Mouse (Mus musculus) embryonic facial prominence, embryonic 10.5 days (tissue): ENCODE measurements at regions not wholly inside any gene's neighbourhood (a gene's known extent, or its start where the extent isn't known, plus 50 kb on each side); places are given as distances from the start of the nearest gene placed in this dataset.
"Not testable (repeated sequence)": the region's sequence is repeated elsewhere in the genome, so short reads cannot be mapped to it uniquely, and the experiment has no call there.

ENCODE experiments used
- DNase-seq: peaks from one replicate; pipeline ENCODE4 v3.0.0-alpha.2; 2017; ENCODE audit warnings: low spot score
- H3K27ac ChIP-seq: fragments of 300-500 bp; sonication (generic); replicated peaks from 2 replicates; pipeline ENCODE4 v1.5.1; 2016; ENCODE audit warnings: mild to moderate bottlenecking
- H3K27me3 ChIP-seq: fragments of 300-500 bp; sonication (generic); replicated peaks from 2 replicates; pipeline ENCODE4 v1.6.1; 2016; ENCODE audit warnings: low read depth, mild to moderate bottlenecking; ENCODE audit not compliant: poor library complexity, severe bottlenecking
- H3K36me3 ChIP-seq: fragments of 300-500 bp; sonication (generic); replicated peaks from 2 replicates; pipeline ENCODE4 v1.6.1; 2016; ENCODE audit warnings: mild to moderate bottlenecking, moderate library complexity
- H3K4me1 ChIP-seq: fragments of 300-500 bp; sonication (generic); 2 replicates; pipeline ENCODE4 v1.6.1; 2016
- H3K4me3 ChIP-seq: fragments of 300-500 bp; sonication (generic); 2 replicates; pipeline ENCODE4 v1.5.1; 2016; ENCODE audit warnings: mild to moderate bottlenecking, moderate library complexity
- H3K9me3 ChIP-seq: fragments of 300-500 bp; sonication (generic); 2 replicates; pipeline ENCODE4 v1.6.1; 2016; ENCODE audit warnings: mild to moderate bottlenecking
- WGBS: fragments of 180-500 bp; shearing (Covaris S2); methylation state at CpG from one replicate; pipeline ENCODE4 v1.1.7; 2016; 5-methylcytosine and 5-hydroxymethylcytosine counted together

DNA sequence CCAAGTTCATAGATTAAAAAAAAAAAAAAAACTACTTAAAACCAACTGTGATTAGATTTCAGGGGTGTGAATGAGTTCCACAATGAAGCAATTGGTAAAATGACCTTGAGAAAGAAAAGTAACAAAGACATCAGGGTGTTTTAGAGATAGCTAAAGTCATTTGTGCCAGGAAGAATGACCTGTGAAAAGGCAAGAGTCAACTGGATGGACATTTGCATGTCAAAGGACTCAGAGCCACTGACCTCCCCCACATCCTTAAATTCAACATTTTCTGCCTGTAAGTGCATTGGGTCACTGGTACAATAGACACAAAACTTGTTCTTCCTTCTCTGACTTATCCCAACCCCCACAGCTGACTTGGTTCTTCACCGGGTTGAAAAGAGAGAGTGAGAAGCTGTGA lies 474.6 kb upstream of the 2610301B20Rik start:
- no peak for DNase-seq
- Histone ChIP-seq H3K4me3 (no peak overlapping the region), H3K27ac (no peak overlapping the region), H3K36me3 (no peaks in the 10 kb centered on the region), H3K4me1 (0 out of 2 replicates have a peak, but pooled peaks cover 3% of the 10 kb centered on the region), H3K9me3 (no peaks in the 10 kb centered on the region), H3K27me3 (no peaks in the 10 kb centered on the region)
- WGBS, result 47% methylated on average over 1 of the region's 1 CpGs

DNA sequence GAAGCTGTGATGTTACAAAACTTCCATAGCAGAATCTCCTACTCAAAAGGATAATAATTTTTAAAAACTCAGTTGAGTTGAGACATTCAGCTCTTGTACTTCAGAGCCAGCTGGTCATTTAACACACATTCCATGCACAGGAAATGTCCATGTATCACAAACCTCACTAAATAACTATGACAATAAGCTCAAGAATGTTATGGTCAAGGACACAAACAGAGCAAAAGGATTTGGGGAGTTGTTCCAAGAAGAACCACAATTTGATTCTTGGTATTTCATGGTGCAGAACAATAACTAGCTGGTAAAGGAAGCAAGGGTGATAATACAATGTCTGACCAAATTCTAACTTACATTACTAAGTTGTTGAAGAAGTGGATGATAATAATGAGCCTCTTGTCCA lies 471.4 kb upstream of the 2610301B20Rik start:
- no peak for DNase-seq
- no peaks in the 10 kb centered on the region for H3K9me3 ChIP-seq
- H3K27me3 ChIP-seq, result no peaks in the 10 kb centered on the region
- H3K36me3 ChIP-seq, result no peaks in the 10 kb centered on the region
- H3K4me1 ChIP-seq, result 0 out of 2 replicates have a peak, but pooled peaks cover 3% of the 10 kb centered on the region
- H3K27ac ChIP-seq, result no peak overlapping the region
- no peak overlapping the region for H3K4me3 ChIP-seq

DNA sequence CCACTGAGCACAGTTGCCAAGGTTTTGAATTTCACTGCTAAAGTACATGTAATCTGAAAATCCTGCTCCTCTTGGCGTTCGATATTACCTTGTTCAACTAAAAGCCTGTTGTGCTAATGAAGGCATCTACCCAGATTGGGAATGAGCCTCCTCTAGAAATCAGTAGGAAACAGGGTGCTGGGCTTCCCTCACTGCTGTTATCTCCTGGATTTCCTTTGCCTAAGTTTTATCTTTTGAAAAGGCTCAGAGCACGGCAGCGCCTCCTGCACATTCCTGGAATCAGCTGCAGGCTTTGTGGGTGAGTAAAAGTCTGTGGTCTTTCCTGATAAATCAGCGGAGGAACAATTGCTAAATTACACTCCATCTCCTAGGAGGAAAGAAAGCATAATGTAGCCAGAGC lies 469.9 kb upstream of the 2610301B20Rik start:
- 56% methylated on average over 5 of the region's 5 CpGs for WGBS

DNA sequence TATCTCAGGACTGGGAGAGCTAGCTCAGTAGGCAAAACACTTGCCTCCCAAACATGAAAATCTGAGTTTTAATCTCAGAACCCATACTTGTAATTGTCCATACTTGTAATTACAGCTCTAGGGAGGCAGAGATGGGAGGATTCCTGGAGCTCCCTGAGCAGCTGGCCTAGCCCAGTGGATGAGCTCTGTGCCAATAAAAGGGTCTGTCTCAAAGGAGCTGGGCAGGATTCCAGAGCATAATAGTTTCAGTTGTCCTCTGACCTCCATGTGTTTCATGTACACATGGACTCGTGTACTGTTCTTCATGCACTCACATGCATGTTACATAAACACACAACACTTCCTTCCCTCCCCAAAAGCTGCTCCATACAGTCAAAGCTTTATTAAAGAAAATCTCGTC lies 469.2 kb upstream of the 2610301B20Rik start:
- H3K27ac ChIP-seq, result no peak overlapping the region
- WGBS, result 66% methylated on average over 2 of the region's 2 CpGs
- no peak for DNase-seq
- no peak overlapping the region for H3K4me3 ChIP-seq
- no peaks in the 10 kb centered on the region for H3K9me3 ChIP-seq
- no peaks in the 10 kb centered on the region for H3K36me3 ChIP-seq
- H3K4me1 ChIP-seq, result 0 out of 2 replicates have a peak, but pooled peaks cover 3% of the 10 kb centered on the region
- no peaks in the 10 kb centered on the region for H3K27me3 ChIP-seq

More for the DNA sequence above, 469.9 kb upstream of the 2610301B20Rik start:
- no peak overlapping the region for H3K27ac ChIP-seq
- H3K36me3 ChIP-seq, result no peaks in the 10 kb centered on the region
- H3K4me3 ChIP-seq, result no peak overlapping the region
- no peaks in the 10 kb centered on the region for H3K27me3 ChIP-seq
- H3K9me3 ChIP-seq, result no peaks in the 10 kb centered on the region
- 0 out of 2 replicates have a peak, but pooled peaks cover 3% of the 10 kb centered on the region for H3K4me1 ChIP-seq
- no peak for DNase-seq

DNA sequence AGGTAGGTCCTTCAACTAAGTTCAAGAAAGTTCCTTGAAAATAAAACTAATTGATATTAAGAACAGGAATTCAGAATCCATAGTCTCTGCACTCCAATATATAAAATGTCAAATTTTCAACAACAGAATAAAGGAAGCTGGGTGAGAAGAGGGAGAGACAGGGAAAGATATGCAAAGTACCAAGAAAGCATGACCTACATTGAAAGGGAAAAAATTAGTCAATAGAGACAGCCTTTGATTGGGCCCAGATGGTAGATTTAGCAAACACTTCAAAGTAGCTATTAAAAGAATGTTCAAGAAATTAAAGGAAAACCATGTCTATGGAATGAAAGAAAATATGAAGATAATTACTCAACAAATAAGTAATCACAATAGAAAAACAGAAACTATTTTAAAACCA lies 460.0 kb upstream of the 2610301B20Rik start:
- no peak overlapping the region for H3K27ac ChIP-seq
- no peak for DNase-seq
- no peaks in the 10 kb centered on the region for H3K4me1 ChIP-seq
- H3K9me3 ChIP-seq, result no peaks in the 10 kb centered on the region
- H3K4me3 ChIP-seq, result no peak overlapping the region
- H3K36me3 ChIP-seq, result no peaks in the 10 kb centered on the region
- H3K27me3 ChIP-seq, result no peaks in the 10 kb centered on the region

DNA sequence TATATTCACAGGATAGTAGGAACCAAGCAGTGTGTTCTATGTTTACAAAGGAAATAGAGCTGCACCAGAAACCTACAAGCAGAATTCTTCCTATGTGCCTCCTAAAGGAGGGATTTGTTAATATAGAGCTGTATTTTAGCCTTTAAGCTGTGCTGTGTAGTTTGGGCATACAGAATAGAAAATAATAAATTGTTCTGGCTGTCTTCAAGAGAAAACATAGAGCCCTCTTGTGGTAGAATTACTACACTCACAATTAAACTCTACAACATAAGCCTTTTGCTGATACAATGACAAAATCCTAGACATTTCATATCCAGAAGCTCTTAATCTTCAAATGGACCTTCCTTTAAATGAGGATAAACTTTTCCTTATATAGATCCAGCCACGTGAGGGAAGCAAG lies 452.9 kb upstream of the 2610301B20Rik start:
- Histone ChIP-seq H3K4me1 (no peaks in the 10 kb centered on the region), H3K36me3 (no peaks in the 10 kb centered on the region), H3K27ac (no peak overlapping the region), H3K27me3 (no peaks in the 10 kb centered on the region), H3K4me3 (no peak overlapping the region), H3K9me3 (no peaks in the 10 kb centered on the region)
- 66% methylated on average over 1 of the region's 1 CpGs for WGBS
- no peak for DNase-seq

DNA sequence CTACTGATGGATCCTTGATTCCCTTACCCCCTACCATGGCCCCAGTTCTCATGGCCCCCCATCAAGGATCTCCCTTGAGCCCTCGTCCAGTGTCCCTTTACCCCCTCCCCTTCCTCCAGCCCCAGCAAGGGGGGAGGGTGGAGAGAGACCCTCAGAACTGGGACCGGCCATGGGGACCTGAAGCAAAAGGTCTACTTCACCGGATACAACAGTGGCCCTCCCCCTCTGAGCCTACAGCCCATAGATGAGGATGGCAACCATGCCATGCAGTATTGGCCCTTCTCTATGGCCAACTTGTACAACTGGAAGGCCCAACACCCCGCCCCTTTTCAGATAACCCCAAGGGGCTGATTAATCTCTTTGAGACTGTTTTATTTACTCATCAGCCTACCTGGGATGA lies 439.9 kb upstream of the 2610301B20Rik start:
- no peaks in the 10 kb centered on the region for H3K27me3 ChIP-seq
- WGBS, result 90% methylated on average over 4 of the region's 4 CpGs
- no peaks in the 10 kb centered on the region for H3K4me1 ChIP-seq
- no peaks in the 10 kb centered on the region for H3K9me3 ChIP-seq
- H3K27ac ChIP-seq, result no peak overlapping the region
- DNase-seq, result no peak
- H3K36me3 ChIP-seq, result no peaks in the 10 kb centered on the region
- no peak overlapping the region for H3K4me3 ChIP-seq

DNA sequence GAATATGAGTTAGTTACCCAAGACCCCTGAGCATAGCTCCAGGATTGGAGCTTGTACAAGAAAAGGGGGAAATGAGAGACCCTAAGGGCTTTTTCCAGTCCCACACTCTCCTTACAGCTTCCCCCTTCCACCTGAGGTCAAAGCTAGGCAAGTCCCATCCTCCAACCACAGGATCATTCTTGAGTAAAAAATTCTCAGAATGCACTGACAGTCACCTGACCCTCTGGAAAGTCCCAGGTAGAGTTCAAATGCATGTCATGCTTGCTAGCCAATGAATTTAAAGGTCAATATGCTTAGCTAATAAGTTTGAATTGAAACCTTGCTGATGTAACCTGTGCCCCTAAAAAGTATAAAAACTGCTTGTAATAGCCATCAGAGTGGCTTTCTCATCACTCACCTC lies 434.4 kb upstream of the 2610301B20Rik start:
- DNase-seq, H3K9me3 ChIP-seq, H3K27me3 ChIP-seq, H3K27ac ChIP-seq, H3K4me1 ChIP-seq, H3K36me3 ChIP-seq, H3K4me3 ChIP-seq: not testable (repeated sequence)

DNA sequence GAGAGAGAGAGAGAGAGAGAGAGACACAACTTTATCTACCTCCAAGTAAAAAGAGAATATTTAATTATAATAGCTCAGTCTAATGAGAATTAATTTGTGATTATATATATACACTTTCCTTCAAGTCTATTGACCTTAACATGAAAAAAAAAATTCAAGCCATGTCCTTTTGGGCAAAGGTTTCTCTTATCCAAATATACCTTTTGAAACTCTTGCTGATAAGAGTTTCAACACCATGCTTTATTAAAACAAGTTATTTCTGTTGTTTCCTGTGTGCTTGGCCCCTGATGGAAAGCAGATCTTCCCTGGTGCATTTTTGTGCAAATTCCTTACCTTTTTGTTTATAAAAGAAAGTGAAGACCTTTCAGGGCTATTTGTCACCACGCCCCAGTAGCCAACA lies 414.7 kb upstream of the 2610301B20Rik start:
- Histone ChIP-seq H3K9me3 (no peaks in the 10 kb centered on the region), H3K4me1 (0 out of 2 replicates have a peak, but pooled peaks cover 2% of the 10 kb centered on the region), H3K27ac (no peak overlapping the region), H3K36me3 (no peaks in the 10 kb centered on the region), H3K27me3 (no peaks in the 10 kb centered on the region), H3K4me3 (no peak overlapping the region)
- DNase-seq, result no peak
- 19% methylated on average over 1 of the region's 1 CpGs for WGBS

DNA sequence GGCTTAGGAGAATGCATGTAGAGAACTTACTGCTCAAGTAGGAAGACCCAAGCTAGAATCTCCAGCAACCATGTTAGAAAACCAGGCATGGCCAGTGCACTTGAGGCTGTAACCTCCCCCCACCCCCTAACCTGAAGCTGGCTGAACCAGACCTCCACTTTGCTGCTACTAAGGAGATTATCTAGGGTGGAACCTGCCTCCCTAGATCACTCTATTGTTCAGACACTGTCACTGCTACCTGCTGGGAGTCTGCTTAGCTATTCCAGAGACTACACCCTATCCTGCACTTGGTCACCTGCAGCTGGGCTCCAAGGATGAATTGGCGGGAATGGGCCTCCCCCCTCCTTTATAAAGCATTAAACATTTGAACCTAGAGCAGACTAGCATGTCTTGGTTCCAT lies 393.4 kb upstream of the 2610301B20Rik start:
- DNase-seq, result no peak
- no peak overlapping the region for H3K4me3 ChIP-seq
- 84% methylated on average over 1 of the region's 1 CpGs for WGBS
- H3K9me3 ChIP-seq, result no peaks in the 10 kb centered on the region
- no peak overlapping the region for H3K27ac ChIP-seq
- no peaks in the 10 kb centered on the region for H3K27me3 ChIP-seq
- no peaks in the 10 kb centered on the region for H3K4me1 ChIP-seq
- H3K36me3 ChIP-seq, result no peaks in the 10 kb centered on the region

DNA sequence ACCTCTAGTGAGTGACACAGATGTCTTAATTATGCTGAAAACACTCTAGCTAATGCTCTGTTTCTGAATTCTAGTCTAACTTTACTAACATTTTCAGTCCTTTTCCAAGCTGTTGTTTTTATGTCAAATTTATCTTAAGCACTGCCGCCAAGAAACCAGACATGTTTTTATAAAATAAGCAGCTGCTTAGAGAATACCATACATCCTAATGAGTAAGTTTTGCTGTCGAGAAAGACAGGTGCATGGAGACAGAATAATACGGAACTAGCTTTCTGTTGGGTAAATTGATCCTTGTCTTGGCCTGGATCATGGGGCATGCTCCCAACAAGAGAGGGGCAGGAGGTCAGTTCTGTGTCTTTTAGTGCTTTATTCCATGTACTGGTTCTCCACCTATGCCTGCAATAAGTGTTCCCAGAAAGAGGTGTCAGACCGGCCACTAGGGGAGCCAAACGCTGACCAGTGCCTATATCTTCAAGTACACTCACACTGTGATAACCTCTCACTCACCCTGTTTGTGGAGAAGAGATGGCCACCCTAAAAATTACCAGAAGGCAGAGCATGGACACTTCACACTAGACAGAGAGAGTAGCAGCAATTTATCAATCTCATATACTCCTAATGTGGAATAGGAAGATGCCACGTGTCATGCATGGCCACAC lies 366.0 kb upstream of the 2610301B20Rik start:
- Histone ChIP-seq H3K4me3 (no peak overlapping the region), H3K27me3 (no peaks in the 10 kb centered on the region), H3K27ac (no peak overlapping the region), H3K9me3 (no peaks in the 10 kb centered on the region), H3K36me3 (no peaks in the 10 kb centered on the region), H3K4me1 (no peaks in the 10 kb centered on the region)
- WGBS, result 60% methylated on average over 6 of the region's 6 CpGs
- peak; percentile 45 for DNase-seq

DNA sequence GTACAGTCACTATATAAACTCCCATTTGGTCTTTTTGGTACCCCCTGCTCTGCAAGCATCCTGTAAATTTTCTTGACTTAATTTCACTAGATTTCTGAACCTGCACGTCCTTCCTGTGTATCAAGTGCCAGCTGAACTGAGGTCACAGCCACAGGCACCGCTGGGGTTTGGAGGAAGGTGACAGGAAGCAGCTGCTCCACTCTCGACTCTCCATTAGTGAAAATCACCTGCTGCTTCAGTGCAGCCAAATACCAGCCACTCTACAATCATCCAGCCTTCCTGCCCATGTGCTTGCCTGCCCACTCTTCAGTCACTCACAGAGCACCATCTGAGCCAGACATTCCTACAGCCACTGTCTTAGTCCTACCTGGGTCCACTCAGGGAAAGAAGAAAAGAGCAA lies 364.3 kb upstream of the 2610301B20Rik start:
- H3K27ac ChIP-seq, result no peak overlapping the region
- H3K4me1 ChIP-seq, result peaks cover 8% of the 10 kb centered on the region; the same call in 1 of the 2 replicates
- WGBS, result 62% methylated on average over 3 of the region's 3 CpGs
- H3K27me3 ChIP-seq, result no peaks in the 10 kb centered on the region
- H3K9me3 ChIP-seq, result no peaks in the 10 kb centered on the region
- H3K36me3 ChIP-seq, result no peaks in the 10 kb centered on the region
- H3K4me3 ChIP-seq, result no peak overlapping the region
- no peak for DNase-seq

DNA sequence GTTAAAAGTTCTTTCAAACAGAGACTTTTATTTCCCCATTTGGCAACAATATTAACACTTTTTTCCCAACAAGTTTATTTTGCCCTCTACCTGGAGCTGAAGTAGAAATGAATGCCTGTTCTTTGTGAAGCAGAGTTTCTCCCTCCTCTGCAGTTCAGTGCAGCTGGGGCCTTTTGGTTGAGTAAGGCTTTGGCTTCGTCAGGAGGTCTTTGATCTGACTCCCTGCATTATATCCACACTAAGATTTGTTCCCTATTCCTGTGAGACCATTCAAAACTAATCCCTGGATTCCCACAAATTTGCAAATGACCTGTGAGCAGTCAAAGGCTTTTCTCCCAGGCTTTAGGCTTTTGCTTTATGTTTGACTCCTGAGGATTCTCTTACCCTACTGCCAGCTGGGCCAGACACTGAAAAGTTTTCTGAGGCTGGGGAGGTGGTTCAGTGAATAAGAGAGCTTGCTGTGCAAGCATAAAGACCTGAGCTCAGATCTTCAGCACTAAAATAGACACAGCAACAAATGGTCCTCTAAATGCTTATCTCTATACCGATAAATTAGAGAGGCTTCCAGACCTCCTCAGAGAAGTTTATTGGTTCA lies 323.5 kb upstream of the 2610301B20Rik start:
- no peak overlapping the region for H3K4me3 ChIP-seq
- WGBS, result 32% methylated on average over 2 of the region's 2 CpGs
- H3K27me3 ChIP-seq, result no peaks in the 10 kb centered on the region
- no peak overlapping the region for H3K27ac ChIP-seq
- H3K4me1 ChIP-seq, result no peaks in the 10 kb centered on the region
- no peaks in the 10 kb centered on the region for H3K36me3 ChIP-seq
- H3K9me3 ChIP-seq, result no peaks in the 10 kb centered on the region
- no peak for DNase-seq
